Mouse (Mus musculus) heart, postnatal 0 days (tissue): ENCODE results near the gene Matk. TPM values are rescaled to one million over a fixed set of nuclear protein-coding genes. Genes with fewer than 3 reads are reported as not detected.

Experiments used
- ATAC-seq: fragments of 200-750 bp; cut with Nextera tagmentation; 2 replicates; pipeline ENCODE4 v1.8.0; 2017; ENCODE audit warnings: low read depth, moderate number of reproducible peaks, moderate library complexity; ENCODE audit not compliant: insufficient read depth
- DNase-seq: peaks from one replicate; pipeline ENCODE4 v3.0.0-alpha.2; 2016; ENCODE audit warnings: low spot score
- H3K27ac ChIP-seq: fragments of 300-500 bp; sonication (generic); 2 replicates; pipeline ENCODE4 v1.5.1; 2014; ENCODE audit warnings: low read depth, mild to moderate bottlenecking
- H3K27me3 ChIP-seq: fragments of 300-500 bp; sonication (generic); 2 replicates; pipeline ENCODE4 v1.6.1; 2014; ENCODE audit warnings: low read length, mixed read lengths; ENCODE audit not compliant: control insufficient read depth, insufficient read depth
- H3K36me3 ChIP-seq: fragments of 300-500 bp; sonication (generic); replicated peaks from 2 replicates; pipeline ENCODE4 v1.6.1; 2014; ENCODE audit warnings: low read length, mixed read lengths; ENCODE audit not compliant: control insufficient read depth, insufficient read depth
- H3K4me1 ChIP-seq: fragments of 300-500 bp; sonication (generic); 2 replicates; pipeline ENCODE4 v1.6.1; 2014; ENCODE audit warnings: antibody characterized with exemption; ENCODE audit not compliant: control insufficient read depth, insufficient read depth
- H3K4me2 ChIP-seq: fragments of 300-500 bp; sonication (generic); 2 replicates; pipeline ENCODE4 v1.6.1; 2014; ENCODE audit warnings: low read depth, mild to moderate bottlenecking, low read length, moderate library complexity
- H3K4me3 ChIP-seq: fragments of 300-500 bp; sonication (generic); 2 replicates; pipeline ENCODE4 v1.5.1; 2014; ENCODE audit warnings: low read depth, low read length
- H3K9ac ChIP-seq: fragments of 300-500 bp; sonication (generic); replicated peaks from 2 replicates; pipeline ENCODE4 v1.6.1; 2014; ENCODE audit warnings: low read depth, low read length, mixed read lengths
- H3K9me3 ChIP-seq: fragments of 300-500 bp; sonication (generic); replicated peaks from 2 replicates; pipeline ENCODE4 v1.6.1; 2016; ENCODE audit warnings: low read length; ENCODE audit not compliant: control insufficient read depth
- CTCF ChIP-seq: IDR thresholded peaks from 2 replicates; pipeline ENCODE4 v1.5.1; 2016; ENCODE audit warnings: antibody characterized with exemption, control low read depth, low read depth
- EP300 ChIP-seq: IDR thresholded peaks from 2 replicates; pipeline ENCODE4 v1.6.1; 2016; ENCODE audit warnings: antibody characterized with exemption, low read depth
- WGBS: fragments of 180-500 bp; shearing (Covaris S2); extraction: QIAGEN DNeasy Blood & Tissue Kit; methylation state at CpG from one replicate; pipeline ENCODE4 v1.1.7; 2014; 5-methylcytosine and 5-hydroxymethylcytosine counted together
- polyA plus RNA-seq: library from polyadenylated mRNA; unstranded; fragments of >200 nt; fragmentation: Nextera tagmentation; extraction: Ambion mirVana; gene quantifications from 2 replicates; pipeline ENCODE4 v1.2.1, GENCODE M21; 2015
- total RNA-seq: library from RNA; depleted of rRNA; stranded (reverse); fragments of >200 nt; gene quantifications from 2 replicates; pipeline ENCODE4 v1.2.3, GENCODE M21; 2014; ENCODE audit warnings: low replicate concordance

Matk gene
- total and polyA plus RNA-seq, 2 experiments from 2014 or later, result 0.31 to 0.42 TPM

GRCm38 (mm10) chr10:81297845-81298244 is 45.1 kb downstream of the Matk start:
- Histone ChIP-seq H3K36me3 (no peaks in the 10 kb centered on the region), H3K4me3 (no peak overlapping the region), H3K27ac (peak overlapping the region; percentile 82), H3K9ac (0 out of 2 replicates have a peak overlapping the region, but pooled peaks have one; percentile 20), H3K4me2 (peak overlapping the region; percentile 32), H3K27me3 (no peaks in the 10 kb centered on the region), H3K4me1 (peaks cover 68% of the 10 kb centered on the region), H3K9me3 (no peaks in the 10 kb centered on the region)
- TF ChIP-seq CTCF (no peak), EP300 (no peak)
- DNase-seq, result no peak
- ATAC-seq, result peak; percentile 27
- 23% methylated on average over 10 of the region's 10 CpGs for WGBS

- Histone ChIP-seq H3K4me3 (no peak overlapping the region), H3K27me3 (no peaks in the 10 kb centered on the region), H3K36me3 (no peaks in the 10 kb centered on the region), H3K9me3 (no peaks in the 10 kb centered on the region), H3K27ac (peak overlapping the region; percentile 82), H3K9ac (no peak overlapping the region), H3K4me2 (no peak overlapping the region; the same call in 1 of the 2 replicates), H3K4me1 (peaks cover 74% of the 10 kb centered on the region)
- 87% methylated on average over 17 of the region's 17 CpGs for WGBS
- no peak for ATAC-seq
- DNase-seq, result no peak
- TF ChIP-seq EP300 (0 out of 2 replicates have a peak, but pooled peaks have one; percentile 27), CTCF (no peak)
These were observed 45.8 kb downstream of the Matk start for GRCm38 (mm10) chr10:81298369-81299100.

DNA sequence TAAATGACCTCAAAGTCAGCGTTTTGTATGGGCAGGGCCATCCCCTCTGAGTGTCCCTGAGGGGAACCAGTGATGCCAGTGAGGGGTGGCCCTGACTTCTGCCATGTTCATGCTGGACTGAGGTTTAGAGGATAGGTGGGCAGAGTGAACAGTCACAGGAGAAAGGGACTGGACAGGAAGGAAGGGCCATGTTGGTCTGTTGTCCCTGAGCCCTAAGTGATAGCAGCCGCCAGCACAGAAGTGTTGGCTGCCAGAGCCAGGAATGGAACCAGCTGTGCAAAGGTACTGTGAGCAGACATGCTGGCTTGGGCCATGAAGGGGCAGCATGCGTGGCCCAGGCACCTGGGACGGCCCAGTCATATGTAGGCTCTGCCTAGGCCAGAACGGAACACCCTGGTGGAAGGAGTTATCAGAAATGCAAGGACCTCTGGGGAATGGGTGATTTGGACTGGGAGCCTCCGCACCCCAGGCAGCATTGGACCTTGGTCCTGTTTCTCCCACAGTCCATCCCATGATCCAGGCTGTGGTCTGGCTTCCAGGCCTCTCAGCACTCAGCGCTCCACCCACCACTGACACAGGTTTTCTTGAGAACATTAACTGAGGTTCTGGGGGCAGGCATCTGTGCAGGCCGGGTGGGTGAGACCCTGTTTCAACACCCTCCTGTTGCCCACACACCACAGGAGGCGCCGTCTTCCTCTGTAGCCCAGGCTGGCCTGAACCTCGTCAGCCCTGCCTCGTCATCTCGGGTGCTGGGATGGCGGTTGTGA is 47.0 kb downstream of the Matk start:
- DNase-seq (no peak), ATAC-seq (no peak)
- Histone ChIP-seq H3K27ac (0 out of 2 replicates have a peak overlapping the region, but pooled peaks have one; percentile 82), H3K4me3 (no peak overlapping the region), H3K36me3 (no peaks in the 10 kb centered on the region), H3K9me3 (no peaks in the 10 kb centered on the region), H3K4me2 (no peak overlapping the region), H3K4me1 (peaks cover 63% of the 10 kb centered on the region), H3K9ac (0 out of 2 replicates have a peak overlapping the region, but pooled peaks have one; percentile 8), H3K27me3 (no peaks in the 10 kb centered on the region)
- TF ChIP-seq EP300 (no peak), CTCF (no peak)
- 76% methylated on average over 14 of the region's 14 CpGs for WGBS

GRCm38 (mm10) chr10:81300352-81300907 is 47.7 kb downstream of the Matk start:
- no peak overlapping the region for H3K27ac ChIP-seq
- no peak overlapping the region for H3K4me3 ChIP-seq
- no peak overlapping the region for H3K4me2 ChIP-seq
- DNase-seq, result no peak
- no peaks in the 10 kb centered on the region for H3K27me3 ChIP-seq
- 75% methylated on average over 9 of the region's 9 CpGs for WGBS
- ATAC-seq, result no peak
- no peaks in the 10 kb centered on the region for H3K36me3 ChIP-seq
- no peak for TF ChIP-seq EP300
- TF ChIP-seq CTCF, result no peak
- H3K9me3 ChIP-seq, result no peaks in the 10 kb centered on the region
- H3K9ac ChIP-seq, result no peak overlapping the region
- peaks cover 62% of the 10 kb centered on the region for H3K4me1 ChIP-seq

DNA sequence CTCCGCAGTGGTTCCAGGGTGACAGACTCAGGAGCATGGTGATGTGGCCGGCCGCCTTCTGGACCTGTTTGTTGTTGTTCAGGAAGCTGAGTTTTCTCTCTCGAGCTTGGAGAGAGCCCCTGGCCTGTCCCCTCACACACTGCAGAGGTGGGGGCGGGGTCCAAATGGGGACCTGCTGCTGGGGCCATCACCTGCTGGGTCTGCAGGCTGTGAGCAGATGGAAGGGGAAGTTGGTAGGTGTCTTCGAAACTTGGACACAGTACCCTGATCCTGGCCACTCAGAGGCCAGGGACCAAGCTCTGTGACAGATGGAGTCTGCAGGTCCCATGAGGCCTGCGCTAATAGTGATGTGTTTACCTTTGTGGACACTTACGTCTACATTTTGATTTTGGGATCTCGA is 48.6 kb downstream of the Matk start:
- H3K27ac ChIP-seq, result no peak overlapping the region

More for the DNA sequence above, 48.6 kb downstream of the Matk start:
- Histone ChIP-seq H3K4me2 (no peak overlapping the region), H3K9ac (no peak overlapping the region), H3K9me3 (no peaks in the 10 kb centered on the region), H3K27me3 (no peaks in the 10 kb centered on the region), H3K36me3 (peaks cover 8% of the 10 kb centered on the region), H3K4me3 (no peak overlapping the region), H3K4me1 (peaks cover 57% of the 10 kb centered on the region)
- ATAC-seq, result no peak
- no peak for DNase-seq
- 78% methylated on average over 9 of the region's 9 CpGs for whole genome bisulfite sequencing
- TF ChIP-seq EP300 (no peak), CTCF (no peak)
